Mouse (Mus musculus) forebrain, embryonic 15.5 days (tissue): ENCODE data around the gene Pnkp. TPM values are rescaled to one million over a fixed set of nuclear protein-coding genes. Genes with fewer than 3 reads are reported as not detected.
A peak's percentile ranks its signal among the peaks of the same experiment; 100 is the strongest.

Experiments
- ATAC-seq: fragments of 200-750 bp; cut with Nextera tagmentation; replicated peaks from 2 replicates; pipeline ENCODE4 v1.8.0; 2017; ENCODE audit warnings: mild to moderate bottlenecking, moderate TSS enrichment, moderate library complexity
- H3K27ac ChIP-seq: fragments of 300-500 bp; sonication (generic); replicated peaks from 2 replicates; pipeline ENCODE4 v1.5.1; 2015; ENCODE audit warnings: mild to moderate bottlenecking, inconsistent platforms
- H3K27me3 ChIP-seq: fragments of 300-500 bp; sonication (generic); 2 replicates; pipeline ENCODE4 v1.6.1; 2015; ENCODE audit warnings: inconsistent platforms
- H3K36me3 ChIP-seq: fragments of 300-500 bp; sonication (generic); 2 replicates; pipeline ENCODE4 v1.6.1; 2015; ENCODE audit warnings: mild to moderate bottlenecking, inconsistent platforms
- H3K4me1 ChIP-seq: fragments of 300-500 bp; sonication (generic); 2 replicates; pipeline ENCODE4 v1.6.1; 2015; ENCODE audit warnings: inconsistent platforms
- H3K4me2 ChIP-seq: fragments of 300-500 bp; sonication (generic); replicated peaks from 2 replicates; pipeline ENCODE4 v1.6.1; 2015; ENCODE audit warnings: mild to moderate bottlenecking, inconsistent platforms
- H3K4me3 ChIP-seq: fragments of 300-500 bp; sonication (generic); 2 replicates; pipeline ENCODE4 v1.5.1; 2015; ENCODE audit warnings: mild to moderate bottlenecking, inconsistent platforms
- H3K9ac ChIP-seq: fragments of 300-500 bp; sonication (generic); replicated peaks from 2 replicates; pipeline ENCODE4 v1.6.1; 2015; ENCODE audit warnings: mild to moderate bottlenecking, inconsistent platforms
- H3K9me3 ChIP-seq: fragments of 300-500 bp; sonication (generic); 2 replicates; pipeline ENCODE4 v1.6.1; 2016; ENCODE audit warnings: inconsistent platforms
- WGBS: fragments of 180-500 bp; shearing (Covaris S2); methylation state at CpG from one replicate; pipeline ENCODE4 v1.1.7; 2015; ENCODE audit warnings: mixed read lengths; 5-methylcytosine and 5-hydroxymethylcytosine counted together
- polyA plus RNA-seq: library from polyadenylated mRNA; unstranded; fragments of >200 nt; fragmentation: Nextera tagmentation; extraction: Ambion mirVana; gene quantifications from 2 replicates; pipeline ENCODE4 v1.2.1, GENCODE M21; 2015

The Pnkp gene
- 32.1 and 35.3 TPM in 2 replicates for polyA plus RNA-seq

- peak within 1 kb of the TSS; percentile 94 for H3K4me2 ChIP-seq
- under 1% methylated on average over 32 of the region's 32 CpGs for WGBS
- H3K27ac ChIP-seq: peak within 1 kb of the TSS; percentile 93
- H3K9ac ChIP-seq: peak within 1 kb of the TSS; percentile 91
- peaks cover 8% of the 10 kb centered on the region for H3K36me3 ChIP-seq
- ATAC-seq: peak; percentile 56
- no peaks in the 10 kb centered on the region for H3K9me3 ChIP-seq
- peak within 1 kb of the TSS; percentile 76 for H3K4me3 ChIP-seq
- peaks cover 63% of the 10 kb centered on the region for H3K4me1 ChIP-seq
- no peaks in the 10 kb centered on the region for H3K27me3 ChIP-seq
These were observed at the start of gene Pnkp for GRCm38 (mm10) chr7:44857042-44857552. Gene Pnkp (plus strand): TSS chr7:44857139.

DNA sequence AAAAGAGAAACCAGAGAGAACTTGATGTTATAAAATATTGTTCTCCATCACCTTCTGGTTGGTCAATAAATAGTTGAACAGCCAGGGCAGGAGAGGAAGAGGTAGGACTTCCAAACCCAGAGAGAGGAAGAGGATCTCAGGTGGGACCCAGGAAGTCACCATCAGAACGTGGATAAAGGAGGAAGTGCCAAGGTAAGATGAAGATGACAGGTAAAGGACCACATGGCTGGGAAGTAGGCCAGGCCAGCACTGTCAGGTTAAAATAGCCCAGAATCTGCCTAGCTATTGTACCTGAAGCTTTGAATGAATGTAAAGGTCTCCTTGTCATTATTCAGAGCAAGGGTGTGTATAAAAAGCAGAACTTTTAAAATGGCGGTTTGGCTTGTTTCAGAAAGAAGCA is 48.0 kb upstream of the Pnkp start:
- no peaks in the 10 kb centered on the region for H3K9me3 ChIP-seq
- H3K36me3 ChIP-seq: no peaks in the 10 kb centered on the region
- H3K9ac ChIP-seq: no peak overlapping the region
- H3K27ac ChIP-seq: no peak overlapping the region
- no peaks in the 10 kb centered on the region for H3K27me3 ChIP-seq
- no peak for ATAC-seq
- no peak overlapping the region for H3K4me3 ChIP-seq
- H3K4me2 ChIP-seq: no peak overlapping the region
- no peaks in the 10 kb centered on the region for H3K4me1 ChIP-seq
- WGBS: 86% methylated on average over 2 of the region's 2 CpGs

- Histone ChIP-seq H3K9me3 (no peaks in the 10 kb centered on the region), H3K36me3 (no peaks in the 10 kb centered on the region), H3K4me3 (no peak overlapping the region), H3K27me3 (no peaks in the 10 kb centered on the region), H3K4me1 (no peaks in the 10 kb centered on the region), H3K27ac (no peak overlapping the region), H3K4me2 (no peak overlapping the region), H3K9ac (no peak overlapping the region)
- WGBS: 94% methylated on average over 3 of the region's 3 CpGs
- no peak for ATAC-seq
These were observed 47.5 kb upstream of the Pnkp start for GRCm38 (mm10) chr7:44809466-44809865.

- Histone ChIP-seq H3K36me3 (no peaks in the 10 kb centered on the region), H3K27me3 (no peaks in the 10 kb centered on the region), H3K9me3 (no peaks in the 10 kb centered on the region), H3K27ac (no peak overlapping the region), H3K4me2 (no peak overlapping the region), H3K4me3 (no peak overlapping the region), H3K9ac (no peak overlapping the region), H3K4me1 (peaks cover 8% of the 10 kb centered on the region)
- ATAC-seq: no peak
- WGBS: 75% methylated on average over 4 of the region's 4 CpGs
These were observed 46.6 kb upstream of the Pnkp start for GRCm38 (mm10) chr7:44810365-44810764.

DNA sequence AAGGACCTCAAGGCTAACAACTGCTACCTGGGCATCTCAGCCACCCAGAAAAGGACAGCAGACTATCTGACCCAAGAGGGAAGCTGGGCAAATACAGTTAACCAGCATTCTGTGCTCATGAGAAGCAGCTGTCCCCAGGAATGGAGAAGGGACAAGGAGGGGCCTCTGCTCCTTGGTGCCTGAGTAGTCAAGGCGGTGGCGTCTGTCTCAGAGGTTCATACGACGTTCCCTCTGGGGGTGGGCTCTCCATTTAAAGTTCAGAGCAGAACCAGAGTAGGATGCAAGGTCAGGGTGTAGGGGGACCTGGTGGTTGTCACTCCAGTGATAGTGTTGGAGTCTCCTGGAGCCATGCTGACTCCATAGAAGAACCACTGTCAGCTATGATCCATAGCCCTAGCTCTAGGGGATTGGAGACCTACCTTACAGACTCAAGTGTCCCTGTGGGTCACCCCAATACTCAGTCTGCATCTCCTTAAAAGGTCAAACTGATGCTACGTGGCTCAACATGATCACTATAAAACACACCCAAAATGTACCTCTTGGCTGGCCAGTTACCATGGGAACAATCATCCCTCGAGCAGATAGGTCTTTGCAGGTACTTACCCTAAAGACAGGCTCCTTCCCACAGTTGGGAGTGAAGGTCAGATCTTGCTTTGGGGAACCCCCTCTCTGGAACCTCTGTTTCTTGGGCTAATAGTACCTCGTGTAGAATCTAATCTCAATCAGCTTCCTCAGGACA is 46.0 kb upstream of the Pnkp start:
- Histone ChIP-seq H3K9me3 (no peaks in the 10 kb centered on the region), H3K9ac (no peak overlapping the region), H3K4me3 (no peak overlapping the region), H3K27me3 (no peaks in the 10 kb centered on the region), H3K36me3 (no peaks in the 10 kb centered on the region), H3K4me2 (no peak overlapping the region), H3K4me1 (peaks cover 10% of the 10 kb centered on the region), H3K27ac (no peak overlapping the region)
- 92% methylated on average over 7 of the region's 7 CpGs for WGBS
- ATAC-seq: no peak

DNA sequence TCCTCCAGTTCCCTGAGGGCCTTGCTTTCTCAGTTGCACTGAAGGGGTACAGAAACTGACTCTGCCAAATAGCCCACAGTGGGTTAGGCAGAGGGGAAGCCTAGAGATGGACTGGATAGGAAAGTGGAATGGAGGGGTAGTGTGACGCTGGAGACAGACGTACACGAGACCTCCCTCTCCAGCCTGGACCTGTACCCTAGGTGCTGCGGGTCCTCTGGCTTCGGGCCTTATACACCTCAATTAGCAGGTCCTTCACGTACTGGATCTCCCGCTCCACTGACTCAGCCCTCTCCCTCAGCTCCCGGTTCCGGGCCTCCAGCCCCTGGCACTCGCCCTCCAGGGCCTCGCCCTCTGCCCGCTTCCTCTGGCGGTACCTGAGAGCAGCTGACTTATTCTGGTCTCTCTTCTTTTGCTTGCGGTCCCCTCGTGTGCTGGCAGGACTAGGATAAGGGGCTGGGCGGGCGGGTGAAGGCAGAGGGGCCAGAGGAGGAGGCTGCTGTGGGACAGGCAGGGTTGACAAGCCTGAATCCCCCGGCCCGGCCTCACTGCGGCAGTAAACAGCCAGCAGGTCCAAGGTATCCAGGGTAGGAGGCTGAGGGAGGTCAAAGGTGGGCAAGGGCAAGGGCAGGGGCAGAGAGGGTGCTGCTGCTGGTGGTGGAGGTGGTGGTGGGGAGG is 44.2 kb upstream of the Pnkp start:
- no peak overlapping the region for H3K4me3 ChIP-seq
- peaks cover 22% of the 10 kb centered on the region for H3K4me1 ChIP-seq
- no peak for ATAC-seq
- H3K27me3 ChIP-seq: no peaks in the 10 kb centered on the region
- H3K9ac ChIP-seq: no peak overlapping the region
- H3K36me3 ChIP-seq: no peaks in the 10 kb centered on the region
- 91% methylated on average over 20 of the region's 20 CpGs for WGBS
- no peak overlapping the region for H3K4me2 ChIP-seq
- no peaks in the 10 kb centered on the region for H3K9me3 ChIP-seq
- no peak overlapping the region for H3K27ac ChIP-seq

- no peak overlapping the region for H3K4me3 ChIP-seq
- H3K9ac ChIP-seq: no peak overlapping the region
- no peak overlapping the region for H3K4me2 ChIP-seq
- WGBS: 91% methylated on average over 3 of the region's 3 CpGs
- H3K27me3 ChIP-seq: no peaks in the 10 kb centered on the region
- no peaks in the 10 kb centered on the region for H3K9me3 ChIP-seq
- H3K27ac ChIP-seq: no peak overlapping the region
- H3K36me3 ChIP-seq: no peaks in the 10 kb centered on the region
- peaks cover 34% of the 10 kb centered on the region for H3K4me1 ChIP-seq
- no peak for ATAC-seq
These were observed 43.0 kb upstream of the Pnkp start for GRCm38 (mm10) chr7:44813985-44814384.

DNA sequence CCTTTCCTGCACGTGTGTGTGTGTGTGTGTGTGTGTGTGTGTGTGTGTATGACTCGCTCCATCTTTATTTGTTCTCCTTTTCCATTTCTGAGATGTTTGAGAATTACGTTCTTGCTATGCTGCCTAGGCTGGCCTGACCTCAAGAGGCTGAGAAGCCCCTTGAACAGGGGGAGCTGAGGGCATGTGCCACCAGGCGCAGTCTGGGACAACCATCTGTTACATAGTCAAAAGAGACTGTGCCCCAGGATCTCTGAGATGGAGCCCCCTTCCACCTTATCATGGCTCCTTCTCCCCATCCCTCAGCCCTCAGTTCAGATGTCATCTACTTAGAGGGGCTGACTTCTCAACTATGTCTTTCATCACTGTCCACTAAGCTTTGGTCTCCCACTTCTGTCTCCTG is 42.5 kb upstream of the Pnkp start:
- H3K4me3 ChIP-seq: no peak overlapping the region
- ATAC-seq: no peak
- WGBS: 91% methylated on average over 4 of the region's 4 CpGs

GRCm38 (mm10) chr7:44814952-44815553 is 41.9 kb upstream of the Pnkp start:
- H3K4me3 ChIP-seq: peak overlapping the region; percentile 99
- peak overlapping the region; percentile 95 for H3K27ac ChIP-seq
- H3K9ac ChIP-seq: peak overlapping the region; percentile 34
- H3K9me3 ChIP-seq: no peaks in the 10 kb centered on the region
- peak overlapping the region; percentile 58 for H3K4me2 ChIP-seq
- H3K36me3 ChIP-seq: no peaks in the 10 kb centered on the region
- H3K27me3 ChIP-seq: no peaks in the 10 kb centered on the region
- peak; percentile 5; the same call in 1 of the 2 replicates for ATAC-seq
- H3K4me1 ChIP-seq: peaks cover 44% of the 10 kb centered on the region
- WGBS: 24% methylated on average over 14 of the region's 14 CpGs

More for the DNA sequence above, 42.5 kb upstream of the Pnkp start:
- peaks cover 38% of the 10 kb centered on the region for H3K4me1 ChIP-seq
- H3K36me3 ChIP-seq: no peaks in the 10 kb centered on the region
- no peak overlapping the region for H3K4me2 ChIP-seq
- no peaks in the 10 kb centered on the region for H3K9me3 ChIP-seq
- no peaks in the 10 kb centered on the region for H3K27me3 ChIP-seq
- no peak overlapping the region for H3K27ac ChIP-seq
- no peak overlapping the region for H3K9ac ChIP-seq

- peak within 1 kb of the TSS; percentile 58 for H3K4me2 ChIP-seq
- under 1% methylated on average over 62 of the region's 62 CpGs for WGBS
These were observed 41.0 kb upstream of the Pnkp start, which contains the start of the genes Nup62 and Il4i1 for GRCm38 (mm10) chr7:44815721-44816469. Gene Nup62 (plus strand): TSS chr7:44816088. Gene Il4i1 (plus strand): TSS chr7:44816387.

DNA sequence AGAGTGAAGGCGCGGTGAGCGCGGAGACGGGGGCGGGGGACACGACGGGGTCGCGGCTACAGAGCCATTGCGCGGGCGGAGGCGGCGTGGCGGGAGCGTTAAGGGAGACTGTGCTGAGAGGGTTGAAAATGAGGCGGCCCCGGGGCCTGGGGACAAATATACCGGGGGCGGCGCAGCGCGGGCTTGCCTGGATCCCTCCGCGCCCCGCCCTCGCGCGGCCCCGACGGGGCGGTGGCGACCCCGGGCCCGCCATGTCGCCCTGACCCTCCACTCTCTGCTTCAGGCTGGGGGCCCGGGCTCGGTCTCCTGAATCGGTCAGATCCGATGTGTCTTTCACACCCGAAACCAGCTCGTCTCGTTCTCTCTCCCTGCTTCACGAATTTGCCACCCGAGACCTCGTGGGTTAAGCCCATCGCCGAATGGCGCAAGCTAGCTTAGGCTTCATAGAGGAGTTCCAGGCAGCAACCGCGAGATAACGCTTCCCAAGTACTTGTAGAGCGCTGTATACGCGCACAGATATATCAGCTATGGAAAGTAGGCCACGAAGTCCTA is 40.4 kb upstream of the Pnkp start, which contains the start of gene Atf5:
TSS of gene Atf5 (minus strand) at position 189 of the 552 bp plus-strand sequence.
- Histone ChIP-seq H3K36me3 (no peaks in the 10 kb centered on the region), H3K9me3 (no peaks in the 10 kb centered on the region), H3K4me3 (peak within 1 kb of the TSS; percentile 99), H3K9ac (peak within 1 kb of the TSS; percentile 95), H3K27me3 (no peaks in the 10 kb centered on the region), H3K4me2 (peak within 1 kb of the TSS; percentile 58), H3K27ac (peak within 1 kb of the TSS; percentile 95), H3K4me1 (peaks cover 50% of the 10 kb centered on the region)
- WGBS: under 1% methylated on average over 57 of the region's 57 CpGs
- ATAC-seq: no peak; the same call in 1 of the 2 replicates

More at GRCm38 (mm10) chr7:44815721-44816469, 41.0 kb upstream of the Pnkp start, which contains the start of the genes Nup62 and Il4i1:
- peak; percentile 94 for ATAC-seq
- peaks cover 50% of the 10 kb centered on the region for H3K4me1 ChIP-seq
- no peaks in the 10 kb centered on the region for H3K9me3 ChIP-seq
- no peaks in the 10 kb centered on the region for H3K36me3 ChIP-seq
- H3K27me3 ChIP-seq: no peaks in the 10 kb centered on the region
- peak within 1 kb of the TSS; percentile 99 for H3K4me3 ChIP-seq
- peak within 1 kb of the TSS; percentile 95 for H3K9ac ChIP-seq
- peak within 1 kb of the TSS; percentile 95 for H3K27ac ChIP-seq
